Mouse (Mus musculus): ENCODE data around the gene Hsd17b12.

DNA sequence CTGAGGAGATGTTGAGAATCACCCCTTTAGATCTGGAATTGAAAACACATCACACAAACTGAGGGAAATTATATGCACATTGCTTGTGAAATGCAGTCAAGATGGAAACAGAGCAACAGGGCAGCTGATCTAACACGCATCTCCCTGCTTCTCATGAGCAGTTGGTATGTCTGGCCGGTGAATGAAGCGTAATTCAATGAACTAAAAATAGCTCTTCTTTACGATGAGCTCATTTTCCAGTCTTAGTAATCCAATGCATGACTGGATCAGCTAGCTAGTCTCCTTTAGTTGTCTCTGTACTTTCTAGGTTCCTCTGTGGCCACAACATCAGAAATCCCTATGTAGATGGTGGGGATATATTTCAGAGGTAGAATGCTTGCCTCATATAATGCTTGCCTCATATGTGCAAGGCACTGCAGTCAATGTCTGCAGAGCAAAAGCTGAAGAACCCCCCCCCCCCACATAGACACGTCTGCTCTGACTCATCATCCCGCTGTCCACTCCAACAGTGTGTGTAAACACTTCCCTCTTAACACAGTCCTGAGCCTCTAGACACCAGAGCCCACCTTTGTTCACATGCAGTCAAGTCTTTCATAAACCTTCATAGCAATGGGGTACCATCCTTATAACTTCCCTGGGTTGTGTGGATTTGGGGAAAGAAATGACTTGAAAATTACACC, 112.2 kb downstream of the Hsd17b12 start:
- TF ChIP-seq CTCF (IDR thresholded peaks at IDR 0.05; ENCODE audit: control insufficient read depth, insufficient read depth, insufficient read length) (no peak), MAX (IDR thresholded peaks at IDR 0.05) (no peak), USF1 (IDR thresholded peaks at IDR 0.05; ENCODE audit: low read depth) (no peak), FOSL1 (IDR thresholded peaks at IDR 0.05; ENCODE audit: insufficient read depth, low read length, poor library complexity, severe bottlenecking) (no peak)
